Mouse (Mus musculus) splenic B cell, adult 2 months (primary cell): Measurements from ENCODE around the gene Cnn3.

Experiments used
- DNase-seq: peaks from one replicate; pipeline ENCODE4 v3.0.0-alpha.2; 2011; ENCODE audit warnings: low read depth, low spot score
- H3K27me3 ChIP-seq: 2 replicates; pipeline ENCODE4 v1.6.1; 2012; ENCODE audit warnings: mild to moderate bottlenecking, low read length, moderate library complexity, mixed read lengths; ENCODE audit not compliant: control insufficient read depth, poor library complexity, insufficient read depth, severe bottlenecking
- H3K36me3 ChIP-seq: 2 replicates; pipeline ENCODE4 v1.6.1; 2012; ENCODE audit warnings: mild to moderate bottlenecking, low read length, moderate library complexity, mixed read lengths; ENCODE audit not compliant: control insufficient read depth, poor library complexity, insufficient read depth, severe bottlenecking

Gene Cnn3

GRCm38 (mm10) chr3:121451404-121451803, 25.1 kb downstream of the Cnn3 start:
- Histone ChIP-seq H3K27me3 (no peaks in the 10 kb centered on the region), H3K36me3 (peaks cover 23% of the 10 kb centered on the region)
- no peak for DNase-seq

- Histone ChIP-seq H3K27me3 (no peaks in the 10 kb centered on the region), H3K36me3 (peaks cover 14% of the 10 kb centered on the region)
- DNase-seq = peak; percentile 29
These were observed 32.5 kb downstream of the Cnn3 start for GRCm38 (mm10) chr3:121458545-121459492.

- peak; percentile 33 for DNase-seq
- Histone ChIP-seq H3K36me3 (peaks cover 10% of the 10 kb centered on the region; the same call in 1 of the 2 replicates), H3K27me3 (no peaks in the 10 kb centered on the region)
These were observed 34.3 kb downstream of the Cnn3 start for GRCm38 (mm10) chr3:121460473-121461193.

GRCm38 (mm10) chr3:121461477-121461876, 35.2 kb downstream of the Cnn3 start:
- DNase-seq = no peak
- Histone ChIP-seq H3K27me3 (no peaks in the 10 kb centered on the region), H3K36me3 (peaks cover 3% of the 10 kb centered on the region; the same call in 1 of the 2 replicates)

GRCm38 (mm10) chr3:121462782-121463181, 36.5 kb downstream of the Cnn3 start:
- Histone ChIP-seq H3K27me3 (no peaks in the 10 kb centered on the region), H3K36me3 (0 out of 2 replicates have a peak, but pooled peaks cover 2% of the 10 kb centered on the region)
- no peak for DNase-seq

GRCm38 (mm10) chr3:121464733-121465305, 38.5 kb downstream of the Cnn3 start:
- no peaks in the 10 kb centered on the region for H3K36me3 ChIP-seq
- DNase-seq = no peak

GRCm38 (mm10) chr3:121465795-121466194, 39.5 kb downstream of the Cnn3 start:
- H3K36me3 ChIP-seq = no peaks in the 10 kb centered on the region
- no peaks in the 10 kb centered on the region for H3K27me3 ChIP-seq
- no peak for DNase-seq

More at GRCm38 (mm10) chr3:121464733-121465305, 38.5 kb downstream of the Cnn3 start:
- H3K27me3 ChIP-seq = no peaks in the 10 kb centered on the region

- H3K27me3 ChIP-seq = no peaks in the 10 kb centered on the region
- H3K36me3 ChIP-seq = no peaks in the 10 kb centered on the region
- DNase-seq = peak; percentile 57
These were observed 40.8 kb downstream of the Cnn3 start for GRCm38 (mm10) chr3:121467094-121467552.

GRCm38 (mm10) chr3:121468136-121468535, 41.8 kb downstream of the Cnn3 start:
- Histone ChIP-seq H3K36me3 (no peaks in the 10 kb centered on the region), H3K27me3 (no peaks in the 10 kb centered on the region)
- DNase-seq = no peak

GRCm38 (mm10) chr3:121469185-121469975, 43.1 kb downstream of the Cnn3 start:
- Histone ChIP-seq H3K27me3 (no peaks in the 10 kb centered on the region), H3K36me3 (no peaks in the 10 kb centered on the region)
- no peak for DNase-seq

GRCm38 (mm10) chr3:121471703-121472102, 45.4 kb downstream of the Cnn3 start:
- Histone ChIP-seq H3K27me3 (no peaks in the 10 kb centered on the region), H3K36me3 (no peaks in the 10 kb centered on the region)
- DNase-seq = no peak

GRCm38 (mm10) chr3:121474738-121475137, 48.4 kb downstream of the Cnn3 start:
- DNase-seq = peak; percentile 43
- no peaks in the 10 kb centered on the region for H3K27me3 ChIP-seq
- no peaks in the 10 kb centered on the region for H3K36me3 ChIP-seq

GRCm38 (mm10) chr3:121480030-121480960, 54.0 kb downstream of the Cnn3 start:
- Histone ChIP-seq H3K36me3 (no peaks in the 10 kb centered on the region), H3K27me3 (no peaks in the 10 kb centered on the region)
- no peak for DNase-seq
